Mouse (Mus musculus): ENCODE measurements around the gene Fam161a. TPM values are rescaled to one million over a fixed set of nuclear protein-coding genes. Genes with fewer than 3 reads are reported as not detected.

The Fam161a gene
- polyA plus RNA-seq, 1 experiment: 4.6 TPM

GRCm38 (mm10) chr11:22971835-22972709 is 35.3 kb upstream of the Fam161a start, which contains the start of gene Zrsr1:
TSS of gene Zrsr1 (plus strand) at chr11:22972005.
- Histone ChIP-seq H3K27ac (ENCODE audit: insufficient read depth, low read length) (peak within 1 kb of the TSS; percentile 49), H3K4me3 (replicated peaks; ENCODE audit: insufficient read depth, low read depth, low read length) (peak within 1 kb of the TSS; percentile 67), H3K4me1 (ENCODE audit: control insufficient read depth, insufficient read depth, low read length) (no peaks in the 10 kb centered on the region), H3K27me3 (ENCODE audit: control insufficient read depth, insufficient read depth, low read length) (no peaks in the 10 kb centered on the region)
- 52% methylated on average over 56 of the region's 56 CpGs for WGBS
- DNase-seq: peak; percentile 81 to 88
- TF ChIP-seq POLR2A (IDR thresholded peaks at IDR 0.05; ENCODE audit: borderline replicate concordance, insufficient read depth, low read length): peak; percentile 82
- no peak for TF ChIP-seq CTCF (IDR thresholded peaks at IDR 0.05; ENCODE audit: borderline replicate concordance, insufficient read depth, low read depth, low read length)

DNA sequence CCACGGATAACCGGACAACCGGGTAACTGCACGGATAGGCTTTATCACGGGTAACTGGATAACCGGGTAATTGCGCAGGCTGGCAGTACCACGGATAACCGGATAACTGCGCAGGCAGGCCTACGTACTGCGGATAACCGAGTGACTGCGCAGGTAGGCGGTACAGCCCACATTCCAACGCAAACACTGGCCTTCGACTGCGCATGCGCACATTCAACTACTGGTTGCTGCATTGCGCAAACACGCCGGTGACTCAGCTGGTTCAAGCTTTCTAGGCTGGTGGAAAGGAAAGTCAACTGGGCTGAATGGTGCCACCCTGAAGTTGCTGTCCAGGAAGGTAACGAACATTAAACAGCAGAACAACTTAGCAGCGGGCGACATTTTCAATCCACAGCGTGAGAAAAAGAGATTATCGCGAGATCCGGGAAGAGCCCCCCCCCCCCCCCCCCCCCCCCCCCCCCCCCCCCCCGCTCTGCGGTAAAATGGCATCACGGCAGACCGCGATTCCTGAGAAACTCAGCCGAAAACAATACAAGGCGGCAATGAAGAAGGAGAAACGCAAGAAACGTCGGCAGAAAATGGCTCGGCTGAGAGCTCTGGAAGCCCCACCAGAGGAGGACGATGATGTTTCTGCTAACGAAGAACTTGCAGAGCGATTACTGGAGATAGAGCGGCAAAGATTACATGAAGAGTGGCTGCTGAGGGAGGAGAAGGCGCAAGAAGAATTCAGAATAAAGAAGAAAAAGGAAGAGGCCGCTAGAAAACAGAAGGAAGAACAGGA is 34.4 kb upstream of the Fam161a start:
- Histone ChIP-seq H3K27ac (ENCODE audit: insufficient read depth, low read length) (peak overlapping the region; percentile 49), H3K27me3 (ENCODE audit: control insufficient read depth, insufficient read depth, low read length) (no peaks in the 10 kb centered on the region), H3K4me3 (replicated peaks; ENCODE audit: insufficient read depth, low read depth, low read length) (peak overlapping the region; percentile 72), H3K4me1 (ENCODE audit: control insufficient read depth, insufficient read depth, low read length) (no peaks in the 10 kb centered on the region; the same call in 1 of the 2 replicates)
- DNase-seq: peak; percentile 89 to 90
- WGBS: 55% methylated on average over 45 of the region's 46 CpGs
- TF ChIP-seq CTCF (IDR thresholded peaks at IDR 0.05; ENCODE audit: borderline replicate concordance, insufficient read depth, low read depth, low read length): no peak
- TF ChIP-seq POLR2A (IDR thresholded peaks at IDR 0.05; ENCODE audit: borderline replicate concordance, insufficient read depth, low read length): peak; percentile 53

DNA sequence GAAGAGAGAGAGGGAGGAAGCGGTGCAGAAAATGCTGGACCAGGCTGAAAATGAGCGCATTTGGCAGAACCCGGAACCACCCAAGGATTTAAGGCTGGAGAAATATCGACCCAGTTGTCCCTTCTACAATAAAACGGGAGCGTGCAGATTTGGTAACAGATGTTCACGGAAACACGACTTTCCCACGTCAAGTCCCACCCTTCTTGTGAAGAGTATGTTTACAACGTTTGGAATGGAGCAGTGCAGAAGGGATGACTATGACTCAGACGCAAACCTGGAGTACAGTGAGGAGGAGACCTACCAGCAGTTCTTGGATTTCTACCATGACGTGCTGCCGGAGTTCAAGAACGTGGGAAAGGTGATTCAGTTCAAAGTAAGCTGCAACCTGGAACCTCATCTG is 33.7 kb upstream of the Fam161a start:
- H3K27me3 ChIP-seq (ENCODE audit: control insufficient read depth, insufficient read depth, low read length): no peaks in the 10 kb centered on the region
- 58% methylated on average over 14 of the region's 14 CpGs for WGBS
- peak in 1 of 2 experiments; percentile 27 for DNase-seq
- H3K4me1 ChIP-seq (ENCODE audit: control insufficient read depth, insufficient read depth, low read length): peaks cover 4% of the 10 kb centered on the region; the same call in 1 of the 2 replicates
- peak overlapping the region; percentile 72 for H3K4me3 ChIP-seq (replicated peaks; ENCODE audit: insufficient read depth, low read depth, low read length)
- no peak for TF ChIP-seq POLR2A (IDR thresholded peaks at IDR 0.05; ENCODE audit: borderline replicate concordance, insufficient read depth, low read length)
- TF ChIP-seq CTCF (IDR thresholded peaks at IDR 0.05; ENCODE audit: borderline replicate concordance, insufficient read depth, low read depth, low read length): no peak
- peak overlapping the region; percentile 19; the same call in 1 of the 2 replicates for H3K27ac ChIP-seq (ENCODE audit: insufficient read depth, low read length)

- Histone ChIP-seq H3K27ac (ENCODE audit: insufficient read depth, low read length) (no peak overlapping the region), H3K27me3 (ENCODE audit: control insufficient read depth, insufficient read depth, low read length) (no peaks in the 10 kb centered on the region), H3K4me1 (ENCODE audit: control insufficient read depth, insufficient read depth, low read length) (peaks cover 20% of the 10 kb centered on the region), H3K4me3 (replicated peaks; ENCODE audit: insufficient read depth, low read depth, low read length) (no peak overlapping the region)
- TF ChIP-seq CTCF (IDR thresholded peaks at IDR 0.05; ENCODE audit: borderline replicate concordance, insufficient read depth, low read depth, low read length): no peak
- no peak for TF ChIP-seq POLR2A (IDR thresholded peaks at IDR 0.05; ENCODE audit: borderline replicate concordance, insufficient read depth, low read length)
- DNase-seq: peak in 1 of 2 experiments; percentile 35
- WGBS: 56% methylated on average over 3 of the region's 3 CpGs
Measured at GRCm38 (mm10) chr11:22978215-22978614, 29.1 kb upstream of the Fam161a start.

- no peaks in the 10 kb centered on the region for H3K27me3 ChIP-seq (ENCODE audit: control insufficient read depth, insufficient read depth, low read length)
- no peak overlapping the region for H3K27ac ChIP-seq (ENCODE audit: insufficient read depth, low read length)
- peak; percentile 77 to 85 for DNase-seq
- no peak overlapping the region for H3K4me3 ChIP-seq (replicated peaks; ENCODE audit: insufficient read depth, low read depth, low read length)
- WGBS: 10% methylated on average over 1 of the region's 1 CpGs
- peaks cover 20% of the 10 kb centered on the region for H3K4me1 ChIP-seq (ENCODE audit: control insufficient read depth, insufficient read depth, low read length)
- TF ChIP-seq CTCF (IDR thresholded peaks at IDR 0.05; ENCODE audit: borderline replicate concordance, insufficient read depth, low read depth, low read length) (no peak), POLR2A (IDR thresholded peaks at IDR 0.05; ENCODE audit: borderline replicate concordance, insufficient read depth, low read length) (no peak)
Measured at GRCm38 (mm10) chr11:22978711-22979110, 28.6 kb upstream of the Fam161a start.

DNA sequence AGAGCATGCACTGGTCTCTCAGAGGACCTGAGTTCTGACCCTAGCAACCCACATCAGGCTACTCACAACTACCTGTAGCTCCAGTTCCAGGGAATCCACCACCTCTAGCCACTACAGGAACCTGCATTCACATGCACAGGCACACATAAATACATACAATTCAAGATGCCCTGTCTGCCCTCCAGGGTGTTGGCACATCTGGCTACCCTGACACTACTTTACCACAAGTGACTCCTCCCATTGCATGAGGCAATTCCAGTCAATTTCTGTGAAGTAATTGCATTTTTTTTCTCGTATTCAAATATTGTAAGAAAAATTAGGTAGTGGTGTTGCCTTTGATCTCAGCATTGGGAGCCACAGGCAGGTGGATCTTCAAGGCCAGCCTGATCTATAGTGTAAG is 28.1 kb upstream of the Fam161a start:
- no peak overlapping the region for H3K27ac ChIP-seq (ENCODE audit: insufficient read depth, low read length)
- H3K4me1 ChIP-seq (ENCODE audit: control insufficient read depth, insufficient read depth, low read length): peaks cover 20% of the 10 kb centered on the region
- 69% methylated on average over 1 of the region's 1 CpGs for WGBS
- H3K4me3 ChIP-seq (replicated peaks; ENCODE audit: insufficient read depth, low read depth, low read length): peak overlapping the region; percentile 19
- DNase-seq: peak in 1 of 2 experiments; percentile 9
- H3K27me3 ChIP-seq (ENCODE audit: control insufficient read depth, insufficient read depth, low read length): no peaks in the 10 kb centered on the region
- TF ChIP-seq POLR2A (IDR thresholded peaks at IDR 0.05; ENCODE audit: borderline replicate concordance, insufficient read depth, low read length): no peak
- no peak for TF ChIP-seq CTCF (IDR thresholded peaks at IDR 0.05; ENCODE audit: borderline replicate concordance, insufficient read depth, low read depth, low read length)

- DNase-seq: peak in 1 of 2 experiments; percentile 15
- H3K4me3 ChIP-seq (replicated peaks; ENCODE audit: insufficient read depth, low read depth, low read length): peak overlapping the region; percentile 23
- TF ChIP-seq POLR2A (IDR thresholded peaks at IDR 0.05; ENCODE audit: borderline replicate concordance, insufficient read depth, low read length): no peak
- no peak for TF ChIP-seq CTCF (IDR thresholded peaks at IDR 0.05; ENCODE audit: borderline replicate concordance, insufficient read depth, low read depth, low read length)
- WGBS: 46% methylated on average over 4 of the region's 4 CpGs
- no peaks in the 10 kb centered on the region for H3K27me3 ChIP-seq (ENCODE audit: control insufficient read depth, insufficient read depth, low read length)
- peaks cover 20% of the 10 kb centered on the region for H3K4me1 ChIP-seq (ENCODE audit: control insufficient read depth, insufficient read depth, low read length)
- H3K27ac ChIP-seq (ENCODE audit: insufficient read depth, low read length): no peak overlapping the region
Measured at GRCm38 (mm10) chr11:22981041-22981440, 26.3 kb upstream of the Fam161a start.
